Mouse (Mus musculus) stomach, embryonic 16.5 days (tissue): ENCODE results near the gene Bmpr2. TPM values are rescaled to one million over a fixed set of nuclear protein-coding genes. Genes with fewer than 3 reads are reported as not detected.
A peak's percentile ranks its signal among the peaks of the same experiment; 100 is the strongest.

Source experiments
- ATAC-seq: fragments of 200-750 bp; cut with Nextera tagmentation; 2 replicates; pipeline ENCODE4 v1.8.0; 2017; ENCODE audit warnings: moderate number of reproducible peaks, moderate TSS enrichment; ENCODE audit not compliant: insufficient read depth, low FRiP score
- H3K27ac ChIP-seq: fragments of 300-500 bp; sonication (generic); 2 replicates; pipeline ENCODE4 v1.5.1; 2014; ENCODE audit warnings: low read length
- H3K27me3 ChIP-seq: fragments of 300-500 bp; sonication (generic); 2 replicates; pipeline ENCODE4 v1.6.1; 2014; ENCODE audit warnings: low read length, control low read depth, mixed read lengths; ENCODE audit not compliant: control insufficient read depth, insufficient read depth
- H3K36me3 ChIP-seq: fragments of 300-500 bp; sonication (generic); 2 replicates; pipeline ENCODE4 v1.6.1; 2014; ENCODE audit warnings: low read length; ENCODE audit not compliant: control insufficient read depth, insufficient read depth
- H3K4me1 ChIP-seq: fragments of 300-500 bp; sonication (generic); 2 replicates; pipeline ENCODE4 v1.6.1; 2014; ENCODE audit warnings: low read length, control low read depth, mixed read lengths; ENCODE audit not compliant: control insufficient read depth, insufficient read depth
- H3K4me2 ChIP-seq: fragments of 300-500 bp; sonication (generic); 2 replicates; pipeline ENCODE4 v1.6.1; 2014; ENCODE audit warnings: low read depth, low read length, mixed read lengths
- H3K4me3 ChIP-seq: fragments of 300-500 bp; sonication (generic); replicated peaks from 2 replicates; pipeline ENCODE4 v1.5.1; 2014; ENCODE audit warnings: mild to moderate bottlenecking, low read length
- H3K9ac ChIP-seq: fragments of 300-500 bp; sonication (generic); 2 replicates; pipeline ENCODE4 v1.6.1; 2014; ENCODE audit warnings: low read length
- H3K9me3 ChIP-seq: fragments of 300-500 bp; sonication (generic); replicated peaks from 2 replicates; pipeline ENCODE4 v1.6.1; 2016; ENCODE audit warnings: low read length, control low read depth; ENCODE audit not compliant: control insufficient read depth
- WGBS: fragments of 180-500 bp; shearing (Covaris S2); extraction: QIAGEN DNeasy Blood & Tissue Kit; methylation state at CpG from one replicate; pipeline ENCODE4 v1.1.7; 2014; 5-methylcytosine and 5-hydroxymethylcytosine counted together
- polyA plus RNA-seq: library from polyadenylated mRNA; unstranded; fragments of >200 nt; fragmentation: Nextera tagmentation; extraction: Ambion mirVana; gene quantifications from 2 replicates; pipeline ENCODE4 v1.2.1, GENCODE M21; 2015

Bmpr2 gene
- polyA plus RNA-seq, 1 experiment from 2014 or later, result 7.9 TPM

GRCm38 (mm10) chr1:59771871-59772270 is 8.7 kb downstream of the Bmpr2 start:
- Histone ChIP-seq H3K4me1 (peaks cover 3% of the 10 kb centered on the region; the same call in 1 of the 2 replicates), H3K4me3 (no peak overlapping the region), H3K4me2 (no peak overlapping the region), H3K27me3 (no peaks in the 10 kb centered on the region), H3K9ac (no peak overlapping the region), H3K27ac (no peak overlapping the region), H3K9me3 (no peaks in the 10 kb centered on the region), H3K36me3 (no peaks in the 10 kb centered on the region)
- 47% methylated on average over 3 of the region's 3 CpGs for WGBS
- no peak for ATAC-seq

- H3K4me1 ChIP-seq, result no peaks in the 10 kb centered on the region
- no peak overlapping the region for H3K9ac ChIP-seq
- H3K27me3 ChIP-seq, result no peaks in the 10 kb centered on the region
- no peak overlapping the region for H3K4me3 ChIP-seq
- no peaks in the 10 kb centered on the region; the same call in 1 of the 2 replicates for H3K9me3 ChIP-seq
- no peak overlapping the region for H3K4me2 ChIP-seq
- no peaks in the 10 kb centered on the region for H3K36me3 ChIP-seq
- H3K27ac ChIP-seq, result no peak overlapping the region
- ATAC-seq, result no peak
- WGBS, result 80% methylated on average over 1 of the region's 1 CpGs
These were observed 17.9 kb downstream of the Bmpr2 start for GRCm38 (mm10) chr1:59781080-59781479.

GRCm38 (mm10) chr1:59788975-59789374 is 25.8 kb downstream of the Bmpr2 start:
- H3K27ac ChIP-seq, result no peak overlapping the region
- H3K4me1 ChIP-seq, result no peaks in the 10 kb centered on the region
- ATAC-seq, result no peak
- no peak overlapping the region for H3K4me2 ChIP-seq
- no peaks in the 10 kb centered on the region for H3K36me3 ChIP-seq
- no peak overlapping the region for H3K9ac ChIP-seq
- H3K9me3 ChIP-seq, result no peaks in the 10 kb centered on the region
- no peak overlapping the region for H3K4me3 ChIP-seq
- WGBS, result 80% methylated on average over 6 of the region's 6 CpGs
- no peaks in the 10 kb centered on the region for H3K27me3 ChIP-seq

GRCm38 (mm10) chr1:59789741-59790140 is 26.5 kb downstream of the Bmpr2 start:
- no peak overlapping the region for H3K4me2 ChIP-seq
- H3K27me3 ChIP-seq, result no peaks in the 10 kb centered on the region
- no peak overlapping the region for H3K27ac ChIP-seq
- no peaks in the 10 kb centered on the region for H3K4me1 ChIP-seq
- H3K4me3 ChIP-seq, result no peak overlapping the region
- no peak for ATAC-seq
- WGBS, result 70% methylated on average over 5 of the region's 5 CpGs
- H3K36me3 ChIP-seq, result no peaks in the 10 kb centered on the region
- H3K9me3 ChIP-seq, result no peaks in the 10 kb centered on the region
- no peak overlapping the region for H3K9ac ChIP-seq

- no peak overlapping the region for H3K4me3 ChIP-seq
- H3K27me3 ChIP-seq, result no peaks in the 10 kb centered on the region
- H3K9ac ChIP-seq, result no peak overlapping the region
- H3K4me2 ChIP-seq, result no peak overlapping the region
- H3K36me3 ChIP-seq, result no peaks in the 10 kb centered on the region
- no peak for ATAC-seq
- 41% methylated on average over 1 of the region's 1 CpGs for WGBS
- H3K4me1 ChIP-seq, result peaks cover 4% of the 10 kb centered on the region; the same call in 1 of the 2 replicates
- H3K9me3 ChIP-seq, result no peaks in the 10 kb centered on the region
- H3K27ac ChIP-seq, result no peak overlapping the region
These were observed 32.1 kb downstream of the Bmpr2 start for GRCm38 (mm10) chr1:59795336-59795735.

- Histone ChIP-seq H3K4me2 (no peak overlapping the region), H3K9me3 (no peaks in the 10 kb centered on the region), H3K27ac (peak overlapping the region; percentile 17; the same call in 1 of the 2 replicates), H3K4me3 (no peak overlapping the region), H3K36me3 (no peaks in the 10 kb centered on the region), H3K9ac (no peak overlapping the region), H3K4me1 (peaks cover 4% of the 10 kb centered on the region; the same call in 1 of the 2 replicates), H3K27me3 (no peaks in the 10 kb centered on the region)
- ATAC-seq, result no peak
- WGBS, result 61% methylated on average over 2 of the region's 2 CpGs
These were observed 34.7 kb downstream of the Bmpr2 start for GRCm38 (mm10) chr1:59797865-59798264.

- ATAC-seq, result no peak
- Histone ChIP-seq H3K4me2 (no peak overlapping the region), H3K9ac (no peak overlapping the region), H3K4me1 (0 out of 2 replicates have a peak, but pooled peaks cover 11% of the 10 kb centered on the region), H3K36me3 (no peaks in the 10 kb centered on the region), H3K27ac (no peak overlapping the region), H3K27me3 (no peaks in the 10 kb centered on the region), H3K4me3 (no peak overlapping the region), H3K9me3 (no peaks in the 10 kb centered on the region)
- 17% methylated on average over 2 of the region's 2 CpGs for WGBS
These were observed 41.2 kb downstream of the Bmpr2 start for GRCm38 (mm10) chr1:59804363-59804762.

GRCm38 (mm10) chr1:59809921-59810320 is 46.7 kb downstream of the Bmpr2 start:
- no peaks in the 10 kb centered on the region for H3K27me3 ChIP-seq
- ATAC-seq, result no peak

GRCm38 (mm10) chr1:59812782-59813181 is 49.6 kb downstream of the Bmpr2 start:
- H3K9ac ChIP-seq, result no peak overlapping the region
- no peak overlapping the region for H3K27ac ChIP-seq
- WGBS, result 73% methylated on average over 4 of the region's 4 CpGs
- H3K36me3 ChIP-seq, result peaks cover 17% of the 10 kb centered on the region
- H3K4me1 ChIP-seq, result no peaks in the 10 kb centered on the region
- no peaks in the 10 kb centered on the region for H3K9me3 ChIP-seq
- H3K4me2 ChIP-seq, result no peak overlapping the region
- H3K4me3 ChIP-seq, result no peak overlapping the region
- no peaks in the 10 kb centered on the region for H3K27me3 ChIP-seq
- no peak for ATAC-seq

More at GRCm38 (mm10) chr1:59809921-59810320, 46.7 kb downstream of the Bmpr2 start:
- Histone ChIP-seq H3K4me2 (no peak overlapping the region), H3K9ac (no peak overlapping the region), H3K4me1 (no peaks in the 10 kb centered on the region), H3K9me3 (no peaks in the 10 kb centered on the region), H3K36me3 (no peaks in the 10 kb centered on the region), H3K27ac (no peak overlapping the region), H3K4me3 (no peak overlapping the region)
- WGBS, result 76% methylated on average over 2 of the region's 2 CpGs

GRCm38 (mm10) chr1:59825421-59825820 is 62.2 kb downstream of the Bmpr2 start:
- no peaks in the 10 kb centered on the region for H3K4me1 ChIP-seq
- H3K9ac ChIP-seq, result no peak overlapping the region
- H3K27ac ChIP-seq, result no peak overlapping the region
- ATAC-seq, result no peak
- no peaks in the 10 kb centered on the region for H3K27me3 ChIP-seq
- H3K4me3 ChIP-seq, result no peak overlapping the region
- H3K9me3 ChIP-seq, result no peaks in the 10 kb centered on the region
- no peak overlapping the region for H3K4me2 ChIP-seq
- H3K36me3 ChIP-seq, result 0 out of 2 replicates have a peak, but pooled peaks cover 3% of the 10 kb centered on the region
